ENCODE assay signal across 17 mouse cellular contexts in the genomic region with DNA sequence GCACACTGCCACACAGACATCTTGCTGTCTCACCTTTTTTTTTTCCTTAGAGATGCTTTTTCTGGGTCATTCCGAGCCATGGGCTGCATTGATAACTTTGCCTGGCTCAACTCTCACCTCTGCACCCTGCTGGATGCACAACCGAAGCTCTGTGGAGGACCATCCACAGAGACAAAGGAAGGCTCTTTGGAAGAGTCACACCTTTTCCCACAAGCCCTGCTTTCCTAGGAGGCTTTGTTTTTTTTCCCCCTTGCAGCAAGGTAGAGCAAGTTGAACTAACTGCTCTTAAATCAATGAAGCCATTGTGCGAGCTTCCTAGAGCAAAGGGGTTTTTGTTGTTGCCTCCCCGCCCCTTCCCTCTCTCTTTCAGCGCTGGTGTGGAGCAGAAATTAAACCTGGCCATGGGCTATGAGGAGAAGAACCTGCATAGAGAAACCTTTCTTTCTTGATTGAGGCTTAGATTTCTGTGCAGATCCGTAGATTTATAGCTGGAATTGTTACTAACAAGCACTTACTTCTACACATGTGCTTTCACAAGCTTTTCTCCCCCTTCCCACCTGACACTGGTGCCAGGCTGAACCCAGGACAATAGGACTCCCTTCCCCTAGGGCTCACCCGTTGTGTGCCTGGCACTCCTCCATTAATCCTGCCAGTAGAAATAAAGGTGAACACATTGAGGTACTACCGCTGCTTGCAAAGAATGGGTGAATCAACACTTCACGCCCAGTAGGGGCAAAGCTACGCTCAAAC.
DNase-seq lines count a peak whose midpoint lies in the region; ATAC-seq and TF ChIP-seq lines count a peak whose summit lies in the region.
"Had no signal": no experiment of that assay in that cellular context is flagged by ENCODE, and none has a peak within 500 bp of the region (broad histone marks: within the 10 kb centered on the region; RNA-seq: fewer than 3 reads in every experiment).

No protein-coding gene starts in this region.

- no peak overlapping the region for H3K9ac ChIP-seq in hindbrain, embryonic 12.5 days
- H3K9ac ChIP-seq in hindbrain, postnatal 0 days (replicated peaks; ENCODE audit: low read length): no peak overlapping the region
- H3K9ac ChIP-seq in ES-Bruce4 (ENCODE audit: low read depth, poor library complexity, severe bottlenecking) (no peak overlapping the region), ES-E14 (ENCODE audit: insufficient read depth, low read depth, low read length, poor library complexity, severe bottlenecking) (no peak overlapping the region)
- no peak overlapping the region for H3K9ac ChIP-seq in neural tube, embryonic 15.5 days (replicated peaks)
- H3K9ac ChIP-seq: hindbrain, embryonic 14.5 days; liver, embryonic 13.5 days; midbrain, embryonic 12.5 days had no signal

- no peak for TF ChIP-seq POLR2A in ES-Bruce4 (IDR thresholded peaks at IDR 0.05; ENCODE audit: insufficient read depth, low read length)
- no peak for TF ChIP-seq POLR2A in cerebellum, adult 2 months (IDR thresholded peaks at IDR 0.05; ENCODE audit: borderline replicate concordance, insufficient read depth, low read length)

- WGBS in hindbrain, embryonic 12.5 days: 46% methylated on average over 10 of the region's 10 CpGs
- WGBS in hindbrain, postnatal 0 days: 60% methylated on average over 10 of the region's 10 CpGs
- 56% methylated on average over 10 of the region's 10 CpGs for WGBS in neural tube, embryonic 15.5 days
- WGBS in cerebellum, adult 2 months: 54% methylated on average over 10 of the region's 10 CpGs

- no peak for ATAC-seq in hindbrain, embryonic 12.5 days (ENCODE audit: low FRiP score)
- no peak for ATAC-seq in hindbrain, postnatal 0 days
- no peak for ATAC-seq in neural tube, embryonic 15.5 days (ENCODE audit: low FRiP score)

- H3K27ac ChIP-seq in hindbrain, embryonic 12.5 days: peak overlapping the region; percentile 72
- H3K27ac ChIP-seq in hindbrain, postnatal 0 days: no peak overlapping the region
- H3K27ac ChIP-seq in ES-Bruce4 (ENCODE audit: insufficient read depth, low read length) (peak overlapping the region; percentile 61), ES-E14 (ENCODE audit: insufficient read depth, low read depth, low read length, poor library complexity, severe bottlenecking) (no peak overlapping the region)
- no peak overlapping the region for H3K27ac ChIP-seq in neural tube, embryonic 15.5 days (replicated peaks)
- no peak overlapping the region for H3K27ac ChIP-seq in cerebellum, adult 2 months (ENCODE audit: insufficient read depth, low read length)
- H3K27ac ChIP-seq: hindbrain, embryonic 14.5 days; liver, embryonic 13.5 days; midbrain, embryonic 12.5 days had no signal

- no peak overlapping the region for H3K4me3 ChIP-seq in hindbrain, embryonic 12.5 days
- H3K4me3 ChIP-seq in hindbrain, postnatal 0 days (ENCODE audit: low read length): no peak overlapping the region
- H3K4me3 ChIP-seq in ES-Bruce4 (ENCODE audit: low read depth, low read length) (no peak overlapping the region), ES-E14 (ENCODE audit: insufficient read depth in 1 of 2, low read depth in 1 of 2, low read length in 2 of 2, poor library complexity in 1 of 2, severe bottlenecking in 1 of 2) (no peak overlapping the region)
- H3K4me3 ChIP-seq in neural tube, embryonic 15.5 days (replicated peaks): no peak overlapping the region
- H3K4me3 ChIP-seq in cerebellum, adult 2 months (replicated peaks; ENCODE audit: insufficient read depth, low read depth, low read length): no peak overlapping the region
- H3K4me3 ChIP-seq: liver, embryonic 13.5 days; midbrain, embryonic 12.5 days had no signal

- H3K36me3 ChIP-seq in hindbrain, embryonic 12.5 days: no peaks in the 10 kb centered on the region
- no peaks in the 10 kb centered on the region for H3K36me3 ChIP-seq in hindbrain, postnatal 0 days (ENCODE audit: insufficient read depth, low read length)
- H3K36me3 ChIP-seq in ES-Bruce4 (ENCODE audit: control insufficient read depth, insufficient read depth, low read length, poor library complexity, severe bottlenecking) (no peaks in the 10 kb centered on the region), ES-E14 (ENCODE audit: control insufficient read depth, insufficient read depth, low read length, poor library complexity, severe bottlenecking) (no peaks in the 10 kb centered on the region)
- H3K36me3 ChIP-seq in neural tube, embryonic 15.5 days: no peaks in the 10 kb centered on the region
- H3K36me3 ChIP-seq: liver, embryonic 13.5 days; midbrain, embryonic 12.5 days had no signal

- H3K4me1 ChIP-seq in hindbrain, embryonic 12.5 days: no peaks in the 10 kb centered on the region
- H3K4me1 ChIP-seq in hindbrain, postnatal 0 days (ENCODE audit: insufficient read depth, low read length): no peaks in the 10 kb centered on the region
- H3K4me1 ChIP-seq in ES-Bruce4 (ENCODE audit: control insufficient read depth, insufficient read depth, low read length) (peaks cover 2% of the 10 kb centered on the region), ES-E14 (ENCODE audit: control insufficient read depth in 2 of 2, insufficient read depth in 2 of 2, low read length in 2 of 2, poor library complexity in 1 of 2) (peaks cover 0 to 2% of the 10 kb centered on the region in 2 experiments; a peak in 1 of 4 replicates)
- H3K4me1 ChIP-seq in neural tube, embryonic 15.5 days: no peaks in the 10 kb centered on the region
- no peaks in the 10 kb centered on the region for H3K4me1 ChIP-seq in cerebellum, adult 2 months (ENCODE audit: control insufficient read depth, insufficient read depth, low read length)
- H3K4me1 ChIP-seq: liver, embryonic 13.5 days; midbrain, embryonic 12.5 days had no signal

- no peaks in the 10 kb centered on the region for H3K27me3 ChIP-seq in hindbrain, embryonic 12.5 days
- no peaks in the 10 kb centered on the region for H3K27me3 ChIP-seq in hindbrain, postnatal 0 days (ENCODE audit: insufficient read depth, low read length)
- no peaks in the 10 kb centered on the region for H3K27me3 ChIP-seq in ES-Bruce4 (ENCODE audit: control insufficient read depth, insufficient read depth, low read length, poor library complexity, severe bottlenecking)
- H3K27me3 ChIP-seq in neural tube, embryonic 15.5 days (replicated peaks): no peaks in the 10 kb centered on the region
- H3K27me3 ChIP-seq in cerebellum, adult 2 months (ENCODE audit: control insufficient read depth, insufficient read depth, low read length): no peaks in the 10 kb centered on the region
- H3K27me3 ChIP-seq: liver, embryonic 13.5 days; midbrain, embryonic 12.5 days had no signal

- 0 out of 2 replicates have a peak, but pooled peaks have one; percentile 32 for TF ChIP-seq EP300 in ES-Bruce4 (IDR thresholded peaks at IDR 0.05; ENCODE audit: insufficient read depth, low read depth, low read length)

- in situ Hi-C loops in ES-E14 (cut with MboI; ENCODE audit: low sequenced_read_pairs in 2 of 2, unreplicated experiment in 2 of 2): no loop called here

- no peak overlapping the region for H3K4me2 ChIP-seq in hindbrain, embryonic 12.5 days (replicated peaks)
- H3K4me2 ChIP-seq in hindbrain, postnatal 0 days (ENCODE audit: low read depth, low read length): no peak overlapping the region
- no peak overlapping the region for H3K4me2 ChIP-seq in neural tube, embryonic 15.5 days
- H3K4me2 ChIP-seq: hindbrain, embryonic 14.5 days; liver, embryonic 13.5 days; midbrain, embryonic 12.5 days had no signal

- no peak for DNase-seq in hindbrain, postnatal 0 days (ENCODE audit: low spot score)
- DNase-seq in ES-E14 (ENCODE audit: low read depth, low spot score): no peak
- DNase-seq in gonadal fat pad, adult 2 months (ENCODE audit: low read depth): peak; percentile 86
- no peak for DNase-seq in right cerebral cortex, adult 2 months (ENCODE audit: low spot score in 2 of 2)
- DNase-seq in cerebellum, adult 2 months: no peak
- DNase-seq: cerebellum, postnatal 14 days; heart, adult 11 months; kidney, adult 11 months; liver, embryonic 13.5 days; lung, postnatal 4 days; right cerebral cortex, adult 18-20 months; thymus, postnatal 25 days had no signal

- no peak for TF ChIP-seq CTCF in hindbrain, postnatal 0 days (IDR thresholded peaks at IDR 0.05; ENCODE audit: low read depth)
- no peak for TF ChIP-seq CTCF in ES-Bruce4 (IDR thresholded peaks at IDR 0.05; ENCODE audit: low read depth, low read length)
- TF ChIP-seq CTCF in cerebellum, adult 2 months (IDR thresholded peaks at IDR 0.05; ENCODE audit: borderline replicate concordance, insufficient read depth, low read depth, low read length): no peak

- no peaks in the 10 kb centered on the region for H3K9me3 ChIP-seq in hindbrain, embryonic 12.5 days (replicated peaks)
- no peaks in the 10 kb centered on the region for H3K9me3 ChIP-seq in hindbrain, postnatal 0 days (ENCODE audit: low read length)
- no peaks in the 10 kb centered on the region for H3K9me3 ChIP-seq in ES-Bruce4 (replicated peaks; ENCODE audit: control insufficient read depth, insufficient read depth, low read length, poor library complexity, severe bottlenecking)
- no peaks in the 10 kb centered on the region for H3K9me3 ChIP-seq in ES-E14 (ENCODE audit: control insufficient read depth, insufficient read depth, low read depth, low read length)
- H3K9me3 ChIP-seq in neural tube, embryonic 15.5 days (replicated peaks): no peaks in the 10 kb centered on the region
- H3K9me3 ChIP-seq: liver, embryonic 13.5 days had no signal

TF ChIP-seq in ES-E14, 5 proteins besides CTCF, POLR2A, EP300 and RAD21:
- TF ChIP-seq HCFC1 (IDR thresholded peaks at IDR 0.05; ENCODE audit: borderline replicate concordance, insufficient read depth, low read length): no peak
- 0 out of 2 replicates have a peak, but pooled peaks have one; percentile 34 for TF ChIP-seq ZNF384 (IDR thresholded peaks at IDR 0.05; ENCODE audit: low read depth, low read length)

Comparison
In these comparisons a context has a peak if more than half of its experiments do, and no peak if none do; other contexts are left out.
1. H3K27ac ChIP-seq: peak in hindbrain, embryonic 12.5 days (single experiment) and ES-Bruce4 (single experiment); none in hindbrain, postnatal 0 days (single experiment), ES-E14 (single experiment), neural tube, embryonic 15.5 days (single experiment) and cerebellum, adult 2 months (single experiment).